Mouse (Mus musculus): ENCODE results near the gene Smarcd1. TPM values are rescaled to one million over a fixed set of nuclear protein-coding genes. Genes with fewer than 3 reads are reported as not detected.

Gene Smarcd1
- total RNA-seq, 1 experiment from 2014 or later, result 29.7 TPM

Other genes with a start within 250 kb of the Smarcd1 start
- 0.89 and 1.8 TPM in 2 replicates for gene Nckap5l, start 244.4 kb upstream of the Smarcd1 start, total RNA-seq (2017)
- gene Bcdin3d, start 227.4 kb upstream of the Smarcd1 start, total RNA-seq (2017), result 7.1 and 7.2 TPM in 2 replicates
- not detected in 2 replicates for gene Faim2, start 174.0 kb upstream of the Smarcd1 start, total RNA-seq (2017)
- gene Aqp2, start 123.1 kb upstream of the Smarcd1 start, total RNA-seq (2017), result not detected in 2 replicates
- gene Aqp5, start 111.3 kb upstream of the Smarcd1 start, total RNA-seq (2017), result not detected in 2 replicates
- gene Aqp6, start 100.7 kb upstream of the Smarcd1 start, total RNA-seq (2017), result not detected in 2 replicates
- gene Racgap1, start 50.5 kb upstream of the Smarcd1 start, total RNA-seq (2017), result 47.7 and 50.2 TPM in 2 replicates
- gene Asic1, start 31.8 kb upstream of the Smarcd1 start, total RNA-seq (2017), result not detected in 2 replicates
- not detected in 2 replicates for gene Gm17349, start 3.4 kb downstream of the Smarcd1 start, total RNA-seq (2017)
- 0.74 and 1.7 TPM in 2 replicates for gene Gpd1, start 15.4 kb downstream of the Smarcd1 start, total RNA-seq (2017)
- 26.8 and 41.8 TPM in 2 replicates for gene Cox14, start 23.5 kb downstream of the Smarcd1 start, total RNA-seq (2017)
- gene Cers5, start 70.8 kb downstream of the Smarcd1 start, total RNA-seq (2017), result 46.2 and 48.5 TPM in 2 replicates
- gene Lima1, start 173.3 kb downstream of the Smarcd1 start, total RNA-seq (2017), result 6.4 and 6.5 TPM in 2 replicates